Mouse (Mus musculus): Measurements from ENCODE around the gene Slc7a11.

- no peak for TF ChIP-seq POLR2A (IDR thresholded peaks at IDR 0.05; ENCODE audit: borderline replicate concordance, extremely low read depth, low read depth, low read length)
- no peak for TF ChIP-seq CTCF (IDR thresholded peaks at IDR 0.05; ENCODE audit: insufficient read depth, low read length)
Observed at GRCm38 (mm10) chr3:49887359-49887758, 556.1 kb downstream of the Slc7a11 start.
